Mouse (Mus musculus) limb, embryonic 14.5 days (tissue): ENCODE measurements around the gene Slc5a6. TPM values are rescaled to one million over a fixed set of nuclear protein-coding genes. Genes with fewer than 3 reads are reported as not detected.

Source experiments
- ATAC-seq: fragments of 200-750 bp; cut with Nextera tagmentation; 2 replicates; pipeline ENCODE4 v1.8.0; 2017; ENCODE audit warnings: low read depth, moderate number of reproducible peaks, moderate TSS enrichment; ENCODE audit not compliant: low FRiP score
- DNase-seq: peaks from one replicate; pipeline ENCODE4 v3.0.0-alpha.2; 2015; ENCODE audit warnings: low spot score
- H3K27ac ChIP-seq: fragments of 300-500 bp; sonication (generic); replicated peaks from 2 replicates; pipeline ENCODE4 v1.5.1; 2014; ENCODE audit warnings: low read depth, mild to moderate bottlenecking, low read length, moderate library complexity, mixed read lengths
- H3K27me3 ChIP-seq: fragments of 300-500 bp; sonication (generic); 2 replicates; pipeline ENCODE4 v1.6.1; 2014; ENCODE audit warnings: low read length, mixed read lengths; ENCODE audit not compliant: control insufficient read depth, insufficient read depth
- H3K36me3 ChIP-seq: fragments of 300-500 bp; sonication (generic); 2 replicates; pipeline ENCODE4 v1.6.1; 2014; ENCODE audit warnings: mild to moderate bottlenecking, low read length, moderate library complexity, mixed read lengths; ENCODE audit not compliant: control insufficient read depth, insufficient read depth
- H3K4me1 ChIP-seq: fragments of 300-500 bp; sonication (generic); 2 replicates; pipeline ENCODE4 v1.6.1; 2014; ENCODE audit warnings: antibody characterized with exemption, low read length, mixed read lengths; ENCODE audit not compliant: control insufficient read depth, insufficient read depth
- H3K4me2 ChIP-seq: fragments of 300-500 bp; sonication (generic); replicated peaks from 2 replicates; pipeline ENCODE4 v1.6.1; 2014; ENCODE audit warnings: low read depth, mild to moderate bottlenecking, low read length, moderate library complexity; ENCODE audit not compliant: severe bottlenecking
- H3K4me3 ChIP-seq: fragments of 300-500 bp; sonication (generic); replicated peaks from 2 replicates; pipeline ENCODE4 v1.5.1; 2014; ENCODE audit warnings: low read length
- H3K9ac ChIP-seq: fragments of 300-500 bp; sonication (generic); 2 replicates; pipeline ENCODE4 v1.6.1; 2014; ENCODE audit warnings: mild to moderate bottlenecking, low read depth, low read length, moderate library complexity; ENCODE audit not compliant: severe bottlenecking
- H3K9me3 ChIP-seq: fragments of 300-500 bp; sonication (generic); 2 replicates; pipeline ENCODE4 v1.6.1; 2016; ENCODE audit warnings: low read length; ENCODE audit not compliant: control insufficient read depth
- POLR2A ChIP-seq: fragments of 200-500 bp; IDR thresholded peaks from 2 replicates; pipeline ENCODE4 v1.8.0; 2012; ENCODE audit warnings: inconsistent platforms, mild to moderate bottlenecking, moderate library complexity, borderline replicate concordance; ENCODE audit not compliant: insufficient read depth, insufficient read length; ENCODE audit errors: extremely low read depth
- WGBS: fragments of 180-500 bp; shearing (Covaris S2); extraction: QIAGEN DNeasy Blood & Tissue Kit; methylation state at CpG from one replicate; pipeline ENCODE4 v1.1.7; 2014; 5-methylcytosine and 5-hydroxymethylcytosine counted together
- polyA plus RNA-seq, 2 experiments: library from polyadenylated mRNA; depleted of rRNA in 1 of 2; stranded (reverse) in 1 of 2; unstranded in 1 of 2; fragments of >200 nt; fragmentation: Nextera tagmentation in 1 of 2; extraction: Ambion mirVana in 1 of 2; gene quantifications; 2 replicates each; pipeline versions ENCODE4 v1.2.1 to v1.2.3; 2012 to 2014

The Slc5a6 gene
- polyA plus RNA-seq, 2 experiments, result 11.0 to 25.3 TPM

GRCm38 (mm10) chr5:31093151-31094041, 44.7 kb upstream of the Slc5a6 start:
- peak overlapping the region; percentile 44; the same call in 1 of the 2 replicates for H3K9ac ChIP-seq
- no peaks in the 10 kb centered on the region for H3K9me3 ChIP-seq
- H3K27ac ChIP-seq, result no peak overlapping the region
- peaks cover 3% of the 10 kb centered on the region; the same call in 1 of the 2 replicates for H3K4me1 ChIP-seq
- peak overlapping the region; percentile 67 for H3K4me2 ChIP-seq
- H3K4me3 ChIP-seq, result peak overlapping the region; percentile 41
- DNase-seq (no peak), ATAC-seq (peak; percentile 53; the same call in 1 of the 2 replicates)
- peaks cover 88% of the 10 kb centered on the region for H3K27me3 ChIP-seq
- no peak for TF ChIP-seq POLR2A
- no peaks in the 10 kb centered on the region for H3K36me3 ChIP-seq
- 1% methylated on average over 36 of the region's 54 CpGs for WGBS

- no peaks in the 10 kb centered on the region for H3K9me3 ChIP-seq
- 3% methylated on average over 14 of the region's 53 CpGs for WGBS
- H3K4me1 ChIP-seq, result peaks cover 3% of the 10 kb centered on the region; the same call in 1 of the 2 replicates
- TF ChIP-seq POLR2A, result no peak
- H3K27me3 ChIP-seq, result peaks cover 85% of the 10 kb centered on the region
- ATAC-seq (no peak), DNase-seq (no peak)
- H3K36me3 ChIP-seq, result no peaks in the 10 kb centered on the region
- no peak overlapping the region for H3K27ac ChIP-seq
- peak overlapping the region; percentile 44; the same call in 1 of the 2 replicates for H3K9ac ChIP-seq
- H3K4me2 ChIP-seq, result peak overlapping the region; percentile 67
- peak overlapping the region; percentile 41 for H3K4me3 ChIP-seq
These were observed 43.7 kb upstream of the Slc5a6 start for GRCm38 (mm10) chr5:31092231-31092975.

- Histone ChIP-seq H3K4me2 (no peak overlapping the region), H3K4me1 (no peaks in the 10 kb centered on the region; the same call in 1 of the 2 replicates), H3K27me3 (peaks cover 37% of the 10 kb centered on the region), H3K9me3 (no peaks in the 10 kb centered on the region), H3K4me3 (no peak overlapping the region), H3K36me3 (no peaks in the 10 kb centered on the region), H3K9ac (no peak overlapping the region), H3K27ac (no peak overlapping the region)
- WGBS, result 65% methylated on average over 2 of the region's 2 CpGs
- ATAC-seq (no peak), DNase-seq (no peak)
- TF ChIP-seq POLR2A, result no peak
These were observed 38.4 kb upstream of the Slc5a6 start for GRCm38 (mm10) chr5:31087131-31087530.

- Histone ChIP-seq H3K36me3 (no peaks in the 10 kb centered on the region), H3K4me1 (no peaks in the 10 kb centered on the region; the same call in 1 of the 2 replicates), H3K27ac (no peak overlapping the region), H3K4me2 (no peak overlapping the region), H3K27me3 (peaks cover 32% of the 10 kb centered on the region), H3K4me3 (no peak overlapping the region), H3K9ac (no peak overlapping the region), H3K9me3 (no peaks in the 10 kb centered on the region)
- DNase-seq (no peak), ATAC-seq (no peak)
- no peak for TF ChIP-seq POLR2A
- 29% methylated on average over 7 of the region's 7 CpGs for WGBS
These were observed 37.9 kb upstream of the Slc5a6 start for GRCm38 (mm10) chr5:31086606-31087005.

GRCm38 (mm10) chr5:31083949-31084348, 35.2 kb upstream of the Slc5a6 start:
- no peaks in the 10 kb centered on the region; the same call in 1 of the 2 replicates for H3K4me1 ChIP-seq
- no peak overlapping the region for H3K9ac ChIP-seq
- 27% methylated on average over 8 of the region's 8 CpGs for whole genome bisulfite sequencing
- peaks cover 7% of the 10 kb centered on the region for H3K27me3 ChIP-seq
- no peak for DNase-seq
- H3K4me3 ChIP-seq, result no peak overlapping the region
- no peak overlapping the region for H3K27ac ChIP-seq
- no peak; the same call in 1 of the 2 replicates for ATAC-seq
- no peaks in the 10 kb centered on the region for H3K9me3 ChIP-seq
- no peak overlapping the region for H3K4me2 ChIP-seq
- no peak for TF ChIP-seq POLR2A
- H3K36me3 ChIP-seq, result peaks cover 2% of the 10 kb centered on the region; the same call in 1 of the 2 replicates
